Mouse (Mus musculus): ENCODE data around the gene Atp5mpl. TPM values are rescaled to one million over a fixed set of nuclear protein-coding genes. Genes with fewer than 3 reads are reported as not detected.

Gene Atp5mpl
- polyA plus RNA-seq, 1 experiment, result 310 TPM

DNA sequence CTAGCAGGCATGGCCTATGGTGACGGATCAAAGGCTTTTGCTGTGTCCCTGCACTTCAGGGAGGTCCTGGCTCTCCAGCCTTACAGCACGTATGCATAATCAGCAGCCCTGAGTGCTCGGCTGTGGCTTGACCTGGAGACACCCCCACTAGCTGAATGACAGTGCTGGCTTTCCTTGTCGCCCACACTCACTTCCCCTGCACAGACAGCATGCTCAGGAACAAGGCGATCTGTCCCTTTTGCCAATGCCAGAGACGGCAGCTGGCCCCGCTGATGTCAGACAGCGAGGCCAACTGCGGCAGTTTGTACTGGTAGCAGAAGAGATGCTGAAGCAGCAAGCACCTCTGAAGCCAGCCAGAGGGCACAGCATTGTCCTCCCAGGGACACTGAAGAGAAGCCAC lies 46.7 kb downstream of the Atp5mpl start:
- H3K4me3 ChIP-seq (ENCODE audit: insufficient read depth, low read length), result no peak overlapping the region
- H3K4me1 ChIP-seq (ENCODE audit: control insufficient read depth, insufficient read depth, low read length), result no peaks in the 10 kb centered on the region; the same call in 1 of the 2 replicates
- H3K27ac ChIP-seq (ENCODE audit: insufficient read depth, low read length), result no peak overlapping the region
- TF ChIP-seq CTCF (IDR thresholded peaks at IDR 0.05; ENCODE audit: extremely low read depth, insufficient read depth, low read length) (no peak), POLR2A (IDR thresholded peaks at IDR 0.05; ENCODE audit: extremely low read depth, insufficient read depth, low read length) (no peak)

DNA sequence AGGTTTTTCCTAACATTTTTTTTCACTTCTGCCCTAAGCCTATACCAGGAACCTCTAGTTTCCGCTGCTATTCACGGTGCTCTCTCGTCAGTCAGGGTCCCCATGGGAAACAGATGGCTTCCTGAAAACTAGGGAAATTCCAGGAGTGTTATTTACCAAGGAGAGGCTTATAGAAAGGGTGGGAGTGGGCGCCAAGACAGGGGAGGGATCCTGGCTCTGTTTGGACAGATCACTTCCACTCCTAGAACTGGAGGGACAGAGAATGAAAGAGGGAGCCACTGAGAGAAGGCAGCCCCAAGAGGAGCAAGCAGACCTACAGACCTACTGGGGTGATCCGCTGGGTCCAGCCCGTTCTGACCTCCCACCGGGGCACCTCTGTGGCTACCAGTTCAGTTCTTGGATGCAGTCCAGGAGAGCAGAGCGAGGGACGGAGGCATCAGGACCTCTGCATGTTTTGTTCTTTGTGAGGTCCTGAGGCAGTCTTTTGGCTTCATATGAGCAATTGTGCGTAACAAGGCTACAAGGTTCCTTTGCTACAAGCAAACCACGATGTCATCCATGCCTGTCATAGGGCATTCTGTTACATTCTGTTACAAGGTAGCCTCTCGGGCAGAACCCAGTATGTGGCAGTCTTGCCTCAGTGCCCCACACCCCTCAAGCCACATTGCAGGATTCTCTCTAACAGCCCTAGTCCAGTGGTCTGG lies 50.1 kb downstream of the Atp5mpl start:
- no peak for TF ChIP-seq POLR2A (IDR thresholded peaks at IDR 0.05; ENCODE audit: extremely low read depth, insufficient read depth, low read length)
- TF ChIP-seq CTCF (IDR thresholded peaks at IDR 0.05; ENCODE audit: extremely low read depth, insufficient read depth, low read length), result no peak
- no peak overlapping the region for H3K27ac ChIP-seq (ENCODE audit: insufficient read depth, low read length)
- H3K4me1 ChIP-seq (ENCODE audit: control insufficient read depth, insufficient read depth, low read length), result no peaks in the 10 kb centered on the region; the same call in 1 of the 2 replicates

DNA sequence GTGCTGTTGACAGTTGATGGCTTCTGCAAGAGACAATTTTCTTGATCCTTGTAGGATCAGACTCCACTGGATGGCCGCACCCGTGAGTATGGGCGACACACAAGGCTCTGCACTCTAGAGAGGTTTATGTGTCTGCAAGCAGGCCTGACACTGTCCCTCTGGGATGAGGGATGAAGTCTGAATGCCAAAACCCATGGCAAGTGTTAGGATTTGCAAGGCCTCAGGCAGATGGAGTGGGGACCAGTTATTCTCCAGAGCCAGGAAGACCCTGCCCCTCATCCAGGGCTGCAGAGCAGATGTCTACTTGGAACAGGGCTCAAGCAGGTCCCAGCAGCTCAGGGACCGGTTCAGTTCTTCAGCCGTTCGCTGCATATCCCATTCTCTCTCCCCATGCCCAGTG lies 51.0 kb downstream of the Atp5mpl start:
- Histone ChIP-seq H3K4me3 (ENCODE audit: insufficient read depth, low read length) (no peak overlapping the region), H3K27ac (ENCODE audit: insufficient read depth, low read length) (no peak overlapping the region), H3K4me1 (ENCODE audit: control insufficient read depth, insufficient read depth, low read length) (no peaks in the 10 kb centered on the region; the same call in 1 of the 2 replicates)
- TF ChIP-seq POLR2A (IDR thresholded peaks at IDR 0.05; ENCODE audit: extremely low read depth, insufficient read depth, low read length) (no peak), CTCF (IDR thresholded peaks at IDR 0.05; ENCODE audit: extremely low read depth, insufficient read depth, low read length) (no peak)

More for the DNA sequence above, 50.1 kb downstream of the Atp5mpl start:
- no peak overlapping the region for H3K4me3 ChIP-seq (ENCODE audit: insufficient read depth, low read length)

DNA sequence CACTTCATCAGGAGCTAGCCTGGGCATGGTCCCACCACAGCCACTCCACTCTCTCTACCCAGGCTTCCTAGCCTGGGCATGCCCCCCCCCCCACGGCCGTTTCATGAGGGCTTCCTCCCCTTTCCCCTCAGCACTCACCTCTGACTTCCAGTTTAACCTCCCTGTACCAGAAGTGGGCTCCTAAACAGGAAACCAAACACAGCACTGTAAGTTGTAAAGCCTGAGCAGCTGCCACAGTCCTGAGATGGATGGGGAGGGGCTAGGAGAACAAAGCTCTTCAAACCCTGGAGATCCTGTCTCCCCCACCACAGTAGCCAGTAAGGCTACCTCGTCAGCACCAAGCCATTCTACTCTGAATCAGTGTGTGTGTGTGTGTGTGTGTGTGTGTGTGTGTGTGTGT lies 52.7 kb downstream of the Atp5mpl start:
- no peak for TF ChIP-seq POLR2A (IDR thresholded peaks at IDR 0.05; ENCODE audit: extremely low read depth, insufficient read depth, low read length)
- no peak for TF ChIP-seq CTCF (IDR thresholded peaks at IDR 0.05; ENCODE audit: extremely low read depth, insufficient read depth, low read length)
- H3K4me3 ChIP-seq (ENCODE audit: insufficient read depth, low read length), result no peak overlapping the region
- H3K27ac ChIP-seq (ENCODE audit: insufficient read depth, low read length), result no peak overlapping the region
- H3K4me1 ChIP-seq (ENCODE audit: control insufficient read depth, insufficient read depth, low read length), result no peaks in the 10 kb centered on the region

DNA sequence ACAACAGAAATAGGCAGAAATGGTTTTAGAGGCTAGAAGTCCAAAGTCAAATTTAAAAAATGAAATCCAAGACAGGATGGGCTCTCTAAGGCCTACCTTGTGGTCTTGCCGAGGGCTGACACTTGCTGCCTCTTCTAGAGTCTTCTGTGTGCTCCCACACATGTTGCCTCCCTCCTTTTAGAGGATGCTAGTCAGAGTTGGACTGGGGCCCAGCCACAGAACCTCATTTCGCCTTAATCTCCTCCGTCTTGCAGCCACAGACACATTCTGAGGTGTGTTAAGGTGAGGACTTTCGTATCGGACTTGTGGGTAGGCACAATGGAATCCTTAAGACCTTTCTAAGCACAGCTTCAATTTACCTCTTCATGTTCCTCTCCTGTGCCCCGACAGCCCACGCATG lies 54.0 kb downstream of the Atp5mpl start:
- Histone ChIP-seq H3K27ac (ENCODE audit: insufficient read depth, low read length) (no peak overlapping the region), H3K4me1 (ENCODE audit: control insufficient read depth, insufficient read depth, low read length) (no peaks in the 10 kb centered on the region), H3K4me3 (ENCODE audit: insufficient read depth, low read length) (no peak overlapping the region)
- TF ChIP-seq CTCF (IDR thresholded peaks at IDR 0.05; ENCODE audit: extremely low read depth, insufficient read depth, low read length) (no peak), POLR2A (IDR thresholded peaks at IDR 0.05; ENCODE audit: extremely low read depth, insufficient read depth, low read length) (no peak)

DNA sequence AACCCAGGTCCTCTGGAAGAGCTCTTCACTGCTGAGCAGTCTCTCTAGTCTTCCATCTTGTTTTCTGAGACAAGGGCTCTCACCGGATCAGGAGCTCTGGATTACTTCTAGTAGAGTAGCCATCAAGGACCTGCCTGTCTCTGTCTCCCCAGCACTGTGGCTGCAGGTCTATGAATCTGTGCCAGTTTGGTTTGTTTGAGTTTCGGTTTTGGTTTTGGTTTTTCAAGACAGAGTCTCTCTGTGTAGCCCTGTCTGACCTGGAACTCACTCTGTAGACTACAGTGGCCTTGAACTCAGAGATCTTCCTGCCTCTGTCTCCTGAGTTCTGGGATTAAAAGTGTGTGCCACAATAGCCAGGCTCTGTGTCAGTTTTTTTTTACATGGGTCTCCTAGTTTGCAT lies 55.0 kb downstream of the Atp5mpl start:
- no peak for TF ChIP-seq CTCF (IDR thresholded peaks at IDR 0.05; ENCODE audit: extremely low read depth, insufficient read depth, low read length)
- no peak for TF ChIP-seq POLR2A (IDR thresholded peaks at IDR 0.05; ENCODE audit: extremely low read depth, insufficient read depth, low read length)
- Histone ChIP-seq H3K27ac (ENCODE audit: insufficient read depth, low read length) (no peak overlapping the region), H3K4me1 (ENCODE audit: control insufficient read depth, insufficient read depth, low read length) (no peaks in the 10 kb centered on the region)

More for the DNA sequence above, 55.0 kb downstream of the Atp5mpl start:
- no peak overlapping the region for H3K4me3 ChIP-seq (ENCODE audit: insufficient read depth, low read length)

Other genes with a start within 250 kb of the Atp5mpl start
- gene Klc1, start 208.1 kb downstream of the Atp5mpl start, polyA plus RNA-seq (2012; rRNA removed), result 790 and 835 TPM in 2 replicates
- 10.5 and 13.8 TPM in 2 replicates for gene Xrcc3, start 153.1 kb downstream of the Atp5mpl start, polyA plus RNA-seq (2012; rRNA removed)
- gene Zfyve21, start 152.8 kb downstream of the Atp5mpl start, polyA plus RNA-seq (2012; rRNA removed), result 39.5 and 39.8 TPM in 2 replicates
- gene Ppp1r13b, start 58.9 kb downstream of the Atp5mpl start, polyA plus RNA-seq (2012; rRNA removed), result 32.1 and 34.1 TPM in 2 replicates
- 0.23 and 0.25 TPM in 2 replicates for gene Tdrd9, start 4.6 kb upstream of the Atp5mpl start, polyA plus RNA-seq (2012; rRNA removed)
- 0.46 TPM in 1 of 2 replicates, not detected in the other for gene Rd3l, start 14.3 kb upstream of the Atp5mpl start, polyA plus RNA-seq (2012; rRNA removed)
- 4.4 and 5.1 TPM in 2 replicates for gene Aspg, start 139.7 kb upstream of the Atp5mpl start, polyA plus RNA-seq (2012; rRNA removed)
- gene Kif26a, start 179.2 kb upstream of the Atp5mpl start, polyA plus RNA-seq (2012; rRNA removed), result 3.3 and 4.2 TPM in 2 replicates

All from cortical plate, adult 2 months (tissue).